Mouse (Mus musculus) spleen, embryonic (tissue): Measurements from ENCODE around the gene Gm13420.
"Not testable (repeated sequence)": the region's sequence is repeated elsewhere in the genome, so short reads cannot be mapped to it uniquely, and the experiment has no call there.

Experiments used
- CTCF ChIA-PET: fragments of 350-600 bp; sonication (Branson Sonifier 250); formaldehyde crosslinking; loops from one replicate; lab custom pipeline; 2022; lab: Charles Lee

Gene Gm13420

GRCm38 (mm10) chr2:29751497-29751896 lies at the start of gene Gm13420:
Gene Gm13420 (minus strand): TSS chr2:29751685.
- CTCF ChIA-PET, result no interaction called here

GRCm38 (mm10) chr2:29792772-29793487 lies 41.4 kb upstream of the Gm13420 start:
- CTCF ChIA-PET, result interaction anchor here (1.2 kb wide), 1 partner anchor 29 kb away, joined by 3 read pairs; no protein-coding TSS in a partner anchor

GRCm38 (mm10) chr2:29787937-29788681 lies 36.6 kb upstream of the Gm13420 start, which contains the start of gene Trub2:
Gene Trub2 (minus strand): TSS chr2:29788502.
- CTCF ChIA-PET, result no interaction called here

GRCm38 (mm10) chr2:29787104-29787917 lies 35.8 kb upstream of the Gm13420 start, which contains the start of gene Coq4:
Gene Coq4 (plus strand): TSS chr2:29787493.
- CTCF ChIA-PET, result no interaction called here

- CTCF ChIA-PET, result interaction anchor here (0.6 kb wide), 1 partner anchor 348 kb away, joined by 4 read pairs; no protein-coding TSS in a partner anchor
Observed at GRCm38 (mm10) chr2:29784290-29784689, 32.8 kb upstream of the Gm13420 start.

- CTCF ChIA-PET, result not testable (repeated sequence)
Observed at GRCm38 (mm10) chr2:29781256-29781655, 29.8 kb upstream of the Gm13420 start.

- CTCF ChIA-PET, result no interaction called here
Observed at GRCm38 (mm10) chr2:29773323-29773722, 21.8 kb upstream of the Gm13420 start.

- CTCF ChIA-PET, result no interaction called here
Observed at GRCm38 (mm10) chr2:29771611-29772461, 20.4 kb upstream of the Gm13420 start.

GRCm38 (mm10) chr2:29770162-29770561 lies 18.7 kb upstream of the Gm13420 start:
- CTCF ChIA-PET, result no interaction called here

GRCm38 (mm10) chr2:29768901-29769300 lies 17.4 kb upstream of the Gm13420 start:
- CTCF ChIA-PET, result interaction anchor here (0.6 kb wide), 2 partner anchors 100 to 188 kb away, joined by 3 to 13 read pairs; no protein-coding TSS in a partner anchor

GRCm38 (mm10) chr2:29767976-29768709 lies 16.7 kb upstream of the Gm13420 start:
- CTCF ChIA-PET, result interaction anchor here (0.6 kb wide), 2 partner anchors 99 to 189 kb away, joined by 3 to 13 read pairs; no protein-coding TSS in a partner anchor

- CTCF ChIA-PET, result interaction anchor here (0.6 kb wide), 3 partner anchors 26 to 689 kb away, joined by 3 to 9 read pairs (median 7); no protein-coding TSS in a partner anchor
Observed at GRCm38 (mm10) chr2:29764831-29765230, 13.3 kb upstream of the Gm13420 start.

GRCm38 (mm10) chr2:29755693-29756092 lies 4.2 kb upstream of the Gm13420 start:
- CTCF ChIA-PET, result no interaction called here

- CTCF ChIA-PET, result no interaction called here
Observed at GRCm38 (mm10) chr2:29752397-29752796, 912 bp upstream of the Gm13420 start.

GRCm38 (mm10) chr2:29748499-29748898 lies 3.0 kb downstream of the Gm13420 start:
- CTCF ChIA-PET, result no interaction called here

GRCm38 (mm10) chr2:29747852-29748251 lies 3.6 kb downstream of the Gm13420 start:
- CTCF ChIA-PET, result interaction anchor here (0.6 to 0.7 kb wide), 2 partner anchors 16 to 282 kb away, joined by 6 to 7 read pairs; no protein-coding TSS in a partner anchor

GRCm38 (mm10) chr2:29747188-29747782 lies 4.2 kb downstream of the Gm13420 start:
- CTCF ChIA-PET, result interaction anchor here (0.6 to 0.7 kb wide), 2 partner anchors 16 to 282 kb away, joined by 6 to 7 read pairs; no protein-coding TSS in a partner anchor

GRCm38 (mm10) chr2:29744256-29744655 lies 7.2 kb downstream of the Gm13420 start:
- CTCF ChIA-PET, result no interaction called here

GRCm38 (mm10) chr2:29741207-29741606 lies 10.3 kb downstream of the Gm13420 start:
- CTCF ChIA-PET, result no interaction called here
